Mouse (Mus musculus) bone marrow macrophage, adult 2 months (primary cell): Measurements from ENCODE around the gene Vps13d.

Experiments used
- CTCF ChIP-seq: IDR thresholded peaks from 2 replicates; pipeline ENCODE4 v1.5.1; 2012; ENCODE audit warnings: low read depth, mild to moderate bottlenecking, low read length, moderate library complexity
- POLR2A ChIP-seq: IDR thresholded peaks from 2 replicates; pipeline ENCODE4 v1.6.1; 2012; ENCODE audit warnings: mild to moderate bottlenecking, low read depth, low read length, borderline replicate concordance

DNA sequence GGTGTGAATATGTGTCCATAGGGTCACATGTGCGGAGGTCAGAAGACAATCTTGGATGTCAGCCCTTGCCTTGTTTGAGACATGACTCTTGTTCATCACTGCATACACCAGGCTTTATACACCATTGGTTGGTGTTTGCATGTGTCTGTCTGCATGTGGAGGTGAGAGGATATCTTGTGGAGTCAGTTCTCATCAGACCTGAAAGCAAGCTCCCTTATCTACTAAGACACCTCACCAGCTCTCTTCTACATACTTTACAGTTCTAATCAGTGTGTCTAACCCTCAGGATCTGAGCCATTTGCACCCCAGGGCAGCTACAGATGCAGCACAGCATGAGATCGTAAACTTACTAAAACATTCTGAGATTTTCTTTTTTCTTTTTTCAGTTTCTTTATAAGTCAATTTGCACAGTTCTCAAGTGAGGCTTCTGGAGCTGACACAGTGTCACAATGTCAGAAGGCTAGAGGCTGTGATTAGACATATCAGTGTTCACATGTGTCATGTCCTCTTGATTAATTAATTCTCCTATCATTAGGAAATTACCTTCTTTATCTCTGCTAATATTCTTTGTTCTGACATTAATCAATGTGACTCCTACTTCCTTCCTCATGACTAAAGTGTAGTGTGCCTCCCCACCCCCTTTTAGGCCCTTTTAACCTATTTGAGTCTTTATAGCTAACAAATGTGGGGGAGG lies 135.9 kb downstream of the Vps13d start:
- TF ChIP-seq POLR2A (no peak), CTCF (no peak)
